Mouse (Mus musculus): ENCODE measurements around the gene Rnf19b. TPM values are rescaled to one million over a fixed set of nuclear protein-coding genes. Genes with fewer than 3 reads are reported as not detected.
A peak's percentile ranks its signal among the peaks of the same experiment; 100 is the strongest.

Rnf19b gene
- total RNA-seq, 4 experiments from 2014 or later = 38.6 to 49.5 (median 41.8) TPM

GRCm38 (mm10) chr4:129067638-129068415, 9.8 kb downstream of the Rnf19b start:
- no peak for DNase-seq (ENCODE audit: low spot score in 2 of 2)

- DNase-seq (ENCODE audit: low spot score in 2 of 2) = no peak
These were observed 10.8 kb downstream of the Rnf19b start for GRCm38 (mm10) chr4:129068848-129069247.

- DNase-seq (ENCODE audit: low spot score in 2 of 2) = no peak
These were observed 21.1 kb downstream of the Rnf19b start for GRCm38 (mm10) chr4:129079126-129079525.

GRCm38 (mm10) chr4:129081041-129081440, 23.0 kb downstream of the Rnf19b start:
- no peak for DNase-seq (ENCODE audit: low spot score in 2 of 2)

- DNase-seq (ENCODE audit: low spot score in 2 of 2) = peak in 1 of 2 experiments; percentile 17
These were observed 23.4 kb downstream of the Rnf19b start for GRCm38 (mm10) chr4:129081512-129081911.

GRCm38 (mm10) chr4:129081939-129082338, 23.9 kb downstream of the Rnf19b start:
- DNase-seq (ENCODE audit: low spot score in 2 of 2) = no peak

- DNase-seq (ENCODE audit: low spot score in 2 of 2) = peak; percentile 30 to 59
These were observed 24.5 kb downstream of the Rnf19b start for GRCm38 (mm10) chr4:129082379-129083115.

GRCm38 (mm10) chr4:129084896-129085295, 26.8 kb downstream of the Rnf19b start:
- DNase-seq (ENCODE audit: low spot score in 2 of 2) = no peak

GRCm38 (mm10) chr4:129086078-129086477, 28.0 kb downstream of the Rnf19b start:
- DNase-seq (ENCODE audit: low spot score in 2 of 2) = peak; percentile 31 to 81

GRCm38 (mm10) chr4:129087850-129088249, 29.8 kb downstream of the Rnf19b start:
- DNase-seq (ENCODE audit: low spot score in 2 of 2) = no peak

GRCm38 (mm10) chr4:129095276-129095675, 37.2 kb downstream of the Rnf19b start:
- DNase-seq (ENCODE audit: low spot score in 2 of 2) = no peak

GRCm38 (mm10) chr4:129097006-129097405, 38.9 kb downstream of the Rnf19b start:
- no peak for DNase-seq (ENCODE audit: low spot score in 2 of 2)

- DNase-seq (ENCODE audit: low spot score in 2 of 2) = no peak
These were observed 44.2 kb downstream of the Rnf19b start for GRCm38 (mm10) chr4:129102133-129102829.

- DNase-seq (ENCODE audit: low spot score in 2 of 2) = no peak
These were observed 47.3 kb downstream of the Rnf19b start, which contains the start of gene Tmem54 for GRCm38 (mm10) chr4:129105356-129105755. Tmem54 (plus strand) TSS chr4:129105548.

- DNase-seq (ENCODE audit: low spot score in 2 of 2) = no peak
These were observed 48.0 kb downstream of the Rnf19b start for GRCm38 (mm10) chr4:129106073-129106472.

GRCm38 (mm10) chr4:129107348-129107899, 49.4 kb downstream of the Rnf19b start:
- DNase-seq (ENCODE audit: low spot score in 2 of 2) = no peak

GRCm38 (mm10) chr4:129108624-129109023, 50.6 kb downstream of the Rnf19b start:
- no peak for DNase-seq (ENCODE audit: low spot score in 2 of 2)

- no peak for DNase-seq (ENCODE audit: low spot score in 2 of 2)
These were observed 52.7 kb downstream of the Rnf19b start for GRCm38 (mm10) chr4:129110804-129111203.

- DNase-seq (ENCODE audit: low spot score in 2 of 2) = no peak
These were observed 53.3 kb downstream of the Rnf19b start for GRCm38 (mm10) chr4:129111350-129111749.

- DNase-seq (ENCODE audit: low spot score in 2 of 2) = no peak
These were observed 54.2 kb downstream of the Rnf19b start for GRCm38 (mm10) chr4:129112231-129112630.

All from layer of hippocampus, adult 8-10 months (tissue).